ENCODE assay signal across 1 mouse cellular context in genomic region chr2:129595661-129596209, GRCm38 (mm10).
A peak's percentile ranks its signal among the peaks of the same experiment; 100 is the strongest.
TF ChIP-seq lines count a peak whose summit lies in the region.

No protein-coding gene starts in this region.

TF ChIP-seq in CH12.LX, 34 proteins besides CTCF, POLR2A, EP300 and RAD21 (continued from another document):
- TF ChIP-seq UBTF (IDR thresholded peaks at IDR 0.05; ENCODE audit: low read depth, low read length): no peak
- no peak for TF ChIP-seq GABPA (IDR thresholded peaks at IDR 0.05; ENCODE audit: insufficient replicate concordance, low read depth, low read length)
- TF ChIP-seq KAT2A (IDR thresholded peaks at IDR 0.05; ENCODE audit: insufficient replicate concordance, low read length): no peak
- TF ChIP-seq MAX (IDR thresholded peaks at IDR 0.05; ENCODE audit: low read length): peak; percentile 46; the same call in 1 of the 2 replicates
- TF ChIP-seq USF1 (IDR thresholded peaks at IDR 0.05; ENCODE audit: low read depth, low read length): peak; percentile 63
- TF ChIP-seq TCF12 (IDR thresholded peaks at IDR 0.05; ENCODE audit: low read depth, low read length): peak; percentile 47
- no peak for TF ChIP-seq ZMIZ1 (IDR thresholded peaks at IDR 0.05; ENCODE audit: low read depth, low read length)
- no peak for TF ChIP-seq ZNF384 (IDR thresholded peaks at IDR 0.05; ENCODE audit: low read depth, low read length)
- no peak for TF ChIP-seq SMC3 (IDR thresholded peaks at IDR 0.05; ENCODE audit: low read depth, low read length)
- peak; percentile 63 for TF ChIP-seq JUN (IDR thresholded peaks at IDR 0.05; ENCODE audit: insufficient read depth, low read depth, low read length)
- TF ChIP-seq PAX5 (IDR thresholded peaks at IDR 0.05; ENCODE audit: low read length): no peak
- TF ChIP-seq IRF4 (IDR thresholded peaks at IDR 0.05; ENCODE audit: low read depth, low read length): peak; percentile 82
- peak; percentile 57 for TF ChIP-seq NELFE (IDR thresholded peaks at IDR 0.05; ENCODE audit: low read depth, low read length)
- TF ChIP-seq POLR2AphosphoS2 (IDR thresholded peaks at IDR 0.05; ENCODE audit: low read depth, low read length): no peak
- 0 out of 2 replicates have a peak, but pooled peaks have one; percentile 45 for TF ChIP-seq TBP (conservative IDR thresholded peaks at IDR 0.05; ENCODE audit: low read depth, low read length)
- no peak for TF ChIP-seq ZKSCAN1 (IDR thresholded peaks at IDR 0.05; ENCODE audit: borderline replicate concordance, low read depth, low read length)
- TF ChIP-seq ZC3H11A (IDR thresholded peaks at IDR 0.05; ENCODE audit: low read depth, low read length): no peak
